Mouse (Mus musculus) gastrocnemius, postnatal 36 days (tissue): ENCODE measurements around the gene Lmtk2. TPM values are rescaled to one million over a fixed set of nuclear protein-coding genes. Genes with fewer than 3 reads are reported as not detected.
A peak's percentile ranks its signal among the peaks of the same experiment; 100 is the strongest.

Experiments used
- DNase-seq, 2 experiments: peaks; one replicate each; pipeline ENCODE4 v3.0.0; 2022
- intact Hi-C: fragments of 180-260 bp; cut with DNase I; formaldehyde crosslinking; loops from one replicate; pipeline ENCODE4 v1.15.1; 2025
- total RNA-seq, 2 experiments: library from RNA; stranded (reverse); gene quantifications; 2 replicates each; pipeline ENCODE4 v1.2.3; 2021

The Lmtk2 gene
- total RNA-seq, 2 experiments from 2014 or later: 19.4 to 19.8 TPM

DNA sequence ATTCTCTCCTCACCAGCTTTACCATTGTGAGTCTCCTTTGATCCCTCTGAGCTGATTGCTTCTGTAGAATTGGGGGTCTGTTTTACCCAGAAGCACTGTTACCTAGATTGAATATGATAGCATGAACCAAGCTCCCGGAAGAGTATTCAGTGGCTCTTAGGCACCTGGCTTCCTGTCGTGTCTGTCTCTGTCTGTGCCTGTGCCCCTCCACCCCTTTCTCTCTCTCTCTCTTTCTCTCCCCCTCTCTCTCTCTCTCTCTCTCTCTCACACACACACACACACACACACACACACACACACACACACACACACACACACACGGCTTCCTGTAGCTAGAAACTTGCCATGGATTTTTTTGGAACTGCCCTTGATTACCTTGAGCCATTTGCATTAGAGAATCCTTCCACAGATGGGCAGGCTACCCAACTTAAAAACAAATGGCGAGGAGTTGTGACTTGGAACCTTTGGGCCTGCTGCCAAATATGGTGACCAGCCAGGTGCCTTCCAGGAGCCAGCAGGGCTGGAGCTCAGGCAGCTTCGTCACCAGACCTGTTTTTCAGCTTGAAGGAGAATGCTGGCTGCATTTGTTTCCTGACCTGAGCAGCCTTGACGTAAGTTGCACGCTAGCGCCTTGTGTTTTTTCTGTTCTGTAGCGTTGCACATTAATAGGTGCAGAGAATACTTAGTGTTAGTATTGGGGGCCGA is 62.7 kb downstream of the Lmtk2 start:
- no peak for DNase-seq
- intact Hi-C loops: no loop called here

DNA sequence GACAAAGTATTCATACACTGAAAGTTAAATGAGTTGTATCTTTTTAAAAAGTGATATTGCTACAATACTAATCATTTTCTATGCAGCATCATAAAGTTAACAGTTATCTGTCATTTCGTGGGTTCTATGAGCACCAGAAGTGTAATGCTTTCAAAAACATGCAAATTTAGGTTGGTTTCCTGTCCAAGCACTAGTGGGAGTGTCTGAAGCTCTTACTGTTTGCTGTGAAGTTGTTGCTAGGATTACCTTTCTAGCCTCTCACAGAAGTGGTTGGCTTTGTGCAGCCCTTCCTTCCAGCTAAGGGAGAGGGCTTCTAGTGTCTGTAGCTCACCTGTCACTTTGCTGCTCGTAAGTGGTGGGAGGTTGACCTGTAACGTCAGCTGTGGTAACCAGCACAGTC is 65.5 kb downstream of the Lmtk2 start:
- intact Hi-C loops: no loop called here
- no peak for DNase-seq

DNA sequence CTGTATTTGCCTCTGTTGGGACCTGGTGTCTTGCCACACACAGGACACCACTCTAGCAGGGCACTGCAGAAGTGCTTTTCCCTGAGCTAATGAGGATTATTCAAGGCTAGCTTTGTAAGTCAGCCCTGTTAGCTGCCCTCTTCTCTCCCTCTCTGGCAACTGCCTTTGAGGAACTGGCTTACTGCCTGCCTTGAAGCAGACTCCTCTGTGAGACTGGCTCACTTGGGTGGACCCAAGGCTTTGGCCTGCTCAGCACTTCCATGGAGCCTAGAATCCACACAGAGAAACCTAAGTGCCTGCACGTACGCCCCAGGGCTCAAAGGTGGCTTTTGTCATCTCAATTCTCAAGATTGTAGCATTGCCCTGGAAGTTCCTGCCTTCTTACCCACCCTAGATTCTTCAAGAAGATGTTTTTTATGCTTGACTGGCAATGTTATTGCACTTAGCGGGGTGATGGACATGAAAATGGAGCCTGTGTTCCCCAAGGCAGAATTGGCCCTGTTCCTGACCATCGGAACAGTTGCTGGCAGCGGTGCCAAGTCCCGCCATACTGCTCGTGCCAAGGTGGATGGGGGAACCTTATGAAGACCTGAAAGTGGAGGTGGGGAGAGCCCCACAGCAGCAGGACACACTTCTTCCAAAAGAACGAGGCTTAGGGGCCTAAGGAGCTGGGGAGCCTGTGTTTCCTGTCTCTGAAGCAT is 69.2 kb downstream of the Lmtk2 start:
- intact Hi-C loops: no loop called here
- no peak for DNase-seq

- intact Hi-C loops: no loop called here
These were observed 73.4 kb downstream of the Lmtk2 start for GRCm38 (mm10) chr5:144173648-144174047.

DNA sequence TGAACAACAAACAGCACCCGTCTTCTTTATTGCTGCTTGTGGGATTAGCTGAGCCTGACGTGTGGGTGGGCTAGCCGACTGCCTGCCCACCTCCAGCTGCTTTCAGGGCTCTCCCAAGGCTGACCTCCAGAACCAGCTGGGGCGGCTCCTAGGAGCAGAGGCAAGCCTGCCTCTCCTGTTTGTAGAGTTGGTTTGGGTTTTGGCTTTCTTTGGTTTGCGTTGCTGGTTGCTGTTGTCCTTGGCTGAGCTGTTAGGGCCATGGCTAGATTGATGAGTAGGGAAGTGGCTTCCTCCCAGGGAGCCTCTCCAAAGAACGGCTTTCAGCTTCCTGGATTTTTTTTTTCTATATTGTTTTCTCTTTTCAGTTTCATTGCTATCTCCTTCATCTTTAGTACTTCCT is 78.0 kb downstream of the Lmtk2 start:
- intact Hi-C loops: no loop called here

More at GRCm38 (mm10) chr5:144173648-144174047, 73.4 kb downstream of the Lmtk2 start:
- no peak for DNase-seq

DNA sequence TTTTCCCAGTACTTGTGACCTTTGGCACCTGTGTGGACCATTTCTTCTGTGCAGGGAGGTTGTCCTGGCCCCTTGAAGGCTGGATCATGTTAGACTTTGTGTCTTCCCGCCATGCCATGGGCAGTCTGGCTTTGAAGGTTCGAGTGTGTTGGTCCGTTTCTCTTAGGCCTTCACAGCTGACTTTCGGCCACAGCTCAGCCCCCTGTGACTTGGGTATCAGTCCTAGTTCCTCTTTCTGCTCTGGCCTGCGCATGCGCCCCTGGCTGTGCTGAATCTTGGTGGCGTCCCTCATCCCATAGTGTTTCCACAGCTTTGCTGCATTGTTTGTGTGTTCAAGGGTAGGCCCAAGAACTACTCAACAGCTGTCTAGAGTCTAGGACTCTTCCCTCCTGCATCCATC is 81.0 kb downstream of the Lmtk2 start:
- DNase-seq: no peak
- intact Hi-C loops: no loop called here

More for the DNA sequence above, 78.0 kb downstream of the Lmtk2 start:
- no peak for DNase-seq

GRCm38 (mm10) chr5:144182542-144183247 is 82.5 kb downstream of the Lmtk2 start:
- DNase-seq: no peak
- intact Hi-C loops: no loop called here

DNA sequence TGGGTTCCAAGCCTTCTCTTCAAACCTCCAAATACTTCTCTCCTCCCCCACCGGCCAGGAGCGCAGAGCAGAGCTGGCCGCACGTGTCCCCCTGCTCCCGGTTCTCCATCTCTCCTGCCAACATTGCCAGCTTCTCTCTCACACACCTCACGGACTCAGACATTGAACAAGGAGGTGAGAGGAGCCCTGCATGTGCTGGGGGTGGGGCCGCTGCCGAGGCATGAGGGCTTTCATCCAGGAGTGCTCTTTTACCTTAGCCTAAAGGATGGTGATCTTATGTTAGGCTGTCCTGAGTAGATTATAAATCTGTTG is 83.0 kb downstream of the Lmtk2 start:
- DNase-seq: peak in 1 of 2 experiments; percentile 11
- intact Hi-C loops: no loop called here

GRCm38 (mm10) chr5:144183647-144184335 is 83.6 kb downstream of the Lmtk2 start:
- intact Hi-C loops: no loop called here
- peak; percentile 46 to 62 for DNase-seq

- DNase-seq: no peak
- intact Hi-C loops: no loop called here
These were observed 84.3 kb downstream of the Lmtk2 start for GRCm38 (mm10) chr5:144184350-144185045.

GRCm38 (mm10) chr5:144188422-144188821 is 88.2 kb downstream of the Lmtk2 start:
- intact Hi-C loops: no loop called here
- no peak for DNase-seq

- no peak for DNase-seq
- intact Hi-C loops: no loop called here
These were observed 89.1 kb downstream of the Lmtk2 start for GRCm38 (mm10) chr5:144189327-144189726.

DNA sequence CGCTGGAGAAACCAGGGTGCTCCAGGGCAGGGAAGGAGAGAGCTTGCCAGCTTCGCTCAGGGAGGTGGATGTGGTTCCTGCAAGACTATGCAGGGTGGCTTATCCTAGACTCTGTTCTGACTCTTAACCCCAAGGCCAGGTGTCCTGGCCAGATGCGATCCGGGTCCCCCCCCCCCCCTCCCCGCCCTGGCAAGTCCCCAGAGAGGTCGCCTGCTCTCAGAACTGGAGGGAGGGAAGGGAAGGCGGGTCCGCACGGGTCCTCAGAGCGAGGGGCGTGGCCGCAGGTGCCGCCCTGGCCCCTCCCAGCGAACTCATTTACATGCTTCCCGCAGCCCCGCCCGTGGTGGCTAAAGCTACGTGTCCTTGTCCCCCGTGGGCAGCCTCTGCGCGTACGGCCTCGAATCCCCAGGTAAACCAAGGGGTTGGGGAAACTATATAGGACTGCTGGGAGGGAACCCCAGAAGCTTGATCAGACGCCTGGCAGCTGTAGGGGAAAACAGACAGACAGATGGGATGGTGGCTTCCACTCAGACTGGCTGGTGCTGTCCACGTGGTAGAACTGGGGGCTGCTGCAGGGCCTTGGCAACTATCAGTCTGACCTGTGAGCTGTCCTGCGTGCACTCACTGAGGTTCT is 89.8 kb downstream of the Lmtk2 start, which contains the start of gene Bhlha15:
Gene Bhlha15 (plus strand): TSS at position 337 of the 634 bp plus-strand sequence.
- no peak for DNase-seq
- intact Hi-C loops: no loop called here

DNA sequence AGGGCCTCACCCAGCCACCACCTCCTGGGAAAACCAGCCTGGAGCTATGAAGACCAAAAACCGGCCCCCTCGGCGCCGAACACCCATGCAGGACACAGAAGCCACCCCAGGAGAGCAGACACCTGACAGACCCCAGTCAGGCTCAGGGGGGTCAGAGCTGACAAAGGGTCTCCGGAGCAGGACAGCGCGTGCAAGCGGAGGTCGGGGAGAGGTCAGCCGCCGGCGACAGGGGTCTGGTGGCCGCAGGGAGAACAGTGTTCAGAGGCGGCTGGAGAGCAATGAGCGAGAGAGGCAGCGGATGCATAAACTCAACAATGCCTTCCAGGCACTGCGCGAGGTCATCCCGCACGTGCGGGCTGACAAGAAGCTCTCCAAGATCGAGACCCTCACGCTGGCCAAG is 90.8 kb downstream of the Lmtk2 start:
- intact Hi-C loops: no loop called here
- no peak for DNase-seq

GRCm38 (mm10) chr5:144192673-144193072 is 92.4 kb downstream of the Lmtk2 start:
- intact Hi-C loops: no loop called here

GRCm38 (mm10) chr5:144194416-144194815 is 94.2 kb downstream of the Lmtk2 start:
- DNase-seq: no peak
- intact Hi-C loops: no loop called here

More at GRCm38 (mm10) chr5:144192673-144193072, 92.4 kb downstream of the Lmtk2 start:
- no peak for DNase-seq

- intact Hi-C loops: no loop called here
- DNase-seq: no peak
These were observed 95.3 kb downstream of the Lmtk2 start for GRCm38 (mm10) chr5:144195567-144195966.

- intact Hi-C loops: no loop called here
These were observed 100.4 kb downstream of the Lmtk2 start for GRCm38 (mm10) chr5:144200616-144201015.

DNA sequence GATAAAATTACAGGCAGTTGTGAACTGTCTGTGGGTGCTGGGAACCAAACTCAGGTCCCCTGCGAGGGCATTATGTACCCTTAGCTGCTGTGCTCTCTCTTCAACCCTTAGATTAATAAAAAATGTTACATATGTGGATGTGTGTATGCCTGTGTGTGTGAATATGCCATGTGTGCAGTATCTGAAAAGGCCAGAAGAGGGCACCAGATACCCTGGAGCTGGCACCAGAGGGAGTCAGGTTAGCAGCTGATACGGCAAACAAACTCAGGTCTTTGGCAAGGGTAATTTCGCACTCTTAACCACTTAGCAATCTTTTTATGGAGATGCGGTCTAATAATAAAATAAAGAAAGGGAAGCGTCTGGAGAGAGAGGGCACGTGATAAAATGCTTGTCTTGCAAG is 102.2 kb downstream of the Lmtk2 start:
- DNase-seq: no peak
- intact Hi-C loops: no loop called here

More at GRCm38 (mm10) chr5:144200616-144201015, 100.4 kb downstream of the Lmtk2 start:
- no peak for DNase-seq
